Mouse (Mus musculus) neural tube, embryonic 12.5 days (tissue): ENCODE data around the gene Sp1. TPM values are rescaled to one million over a fixed set of nuclear protein-coding genes. Genes with fewer than 3 reads are reported as not detected.
A peak's percentile ranks its signal among the peaks of the same experiment; 100 is the strongest.

ENCODE experiments used
- ATAC-seq: fragments of 200-750 bp; cut with Nextera tagmentation; 2 replicates; pipeline ENCODE4 v1.8.0; 2017; ENCODE audit warnings: low read depth, mild to moderate bottlenecking, moderate TSS enrichment, moderate library complexity; ENCODE audit not compliant: low FRiP score
- H3K27ac ChIP-seq: fragments of 300-500 bp; sonication (generic); 2 replicates; pipeline ENCODE4 v1.5.1; 2016
- H3K27me3 ChIP-seq: fragments of 300-500 bp; sonication (generic); replicated peaks from 2 replicates; pipeline ENCODE4 v1.6.1; 2016; ENCODE audit warnings: mild to moderate bottlenecking
- H3K36me3 ChIP-seq: fragments of 300-500 bp; sonication (generic); 2 replicates; pipeline ENCODE4 v1.6.1; 2016; ENCODE audit warnings: mild to moderate bottlenecking
- H3K4me1 ChIP-seq: fragments of 300-500 bp; sonication (generic); 2 replicates; pipeline ENCODE4 v1.6.1; 2016
- H3K4me2 ChIP-seq: fragments of 300-500 bp; sonication (generic); replicated peaks from 2 replicates; pipeline ENCODE4 v1.6.1; 2016; ENCODE audit warnings: mild to moderate bottlenecking
- H3K4me3 ChIP-seq: fragments of 300-500 bp; sonication (generic); 2 replicates; pipeline ENCODE4 v1.5.1; 2016
- H3K9ac ChIP-seq: fragments of 300-500 bp; sonication (generic); 2 replicates; pipeline ENCODE4 v1.6.1; 2016; ENCODE audit warnings: mild to moderate bottlenecking
- H3K9me3 ChIP-seq: fragments of 300-500 bp; sonication (generic); 2 replicates; pipeline ENCODE4 v1.6.1; 2016; ENCODE audit warnings: mild to moderate bottlenecking
- WGBS: fragments of 180-500 bp; shearing (Covaris S2); methylation state at CpG from one replicate; pipeline ENCODE4 v1.1.7; 2016; 5-methylcytosine and 5-hydroxymethylcytosine counted together
- polyA plus RNA-seq: library from polyadenylated mRNA; unstranded; fragments of >200 nt; fragmentation: Nextera tagmentation; extraction: Ambion mirVana; gene quantifications from 2 replicates; pipeline ENCODE4 v1.2.1, GENCODE M21; 2016

Gene Sp1
- polyA plus RNA-seq, result 6.9 and 7.7 TPM in 2 replicates

DNA sequence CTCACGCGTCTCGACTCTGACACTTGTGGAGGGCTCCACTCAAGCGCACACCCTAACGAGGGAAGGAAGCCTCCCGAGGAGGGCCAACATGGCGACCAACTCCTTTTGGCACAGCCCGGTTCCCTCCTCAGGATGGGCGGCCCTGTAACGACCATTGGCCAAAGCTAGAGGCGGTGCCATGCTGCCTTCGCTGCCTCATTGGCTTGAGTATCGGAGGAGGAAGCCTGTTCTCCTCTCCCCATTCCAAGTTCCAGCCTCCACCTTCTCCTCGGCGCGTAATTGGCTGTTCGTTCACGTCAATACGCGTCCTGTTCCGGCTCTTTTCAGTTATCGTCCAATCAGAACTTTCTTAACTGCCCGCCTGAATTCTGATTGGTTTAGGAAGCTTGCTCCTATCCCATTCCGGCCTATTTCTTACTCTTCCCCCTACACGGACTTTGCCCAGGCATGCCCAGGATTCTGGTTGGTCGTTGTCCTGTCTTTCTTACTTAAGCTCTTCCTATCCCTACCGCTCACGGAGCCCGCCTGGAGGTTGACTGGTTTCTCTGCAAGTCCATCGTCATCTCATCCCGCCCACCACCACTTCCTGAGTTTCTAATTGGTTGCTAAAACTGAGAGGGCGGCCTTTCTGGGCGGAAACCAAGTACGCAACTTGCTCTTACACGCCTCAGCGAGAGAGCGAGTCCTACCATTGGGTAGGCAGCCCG, at the start of gene Sp1:
Gene Sp1 (plus strand): TSS at position 655 of the 707 bp plus-strand sequence.
- Histone ChIP-seq H3K9ac (peak within 1 kb of the TSS; percentile 97), H3K27ac (peak within 1 kb of the TSS; percentile 92), H3K36me3 (peaks cover 30% of the 10 kb centered on the region), H3K4me3 (peak within 1 kb of the TSS; percentile 92), H3K27me3 (no peaks in the 10 kb centered on the region), H3K4me1 (peaks cover 32% of the 10 kb centered on the region), H3K9me3 (no peaks in the 10 kb centered on the region), H3K4me2 (peak within 1 kb of the TSS; percentile 61)
- peak; percentile 99 for ATAC-seq
- under 1% methylated on average over 38 of the region's 38 CpGs for WGBS

DNA sequence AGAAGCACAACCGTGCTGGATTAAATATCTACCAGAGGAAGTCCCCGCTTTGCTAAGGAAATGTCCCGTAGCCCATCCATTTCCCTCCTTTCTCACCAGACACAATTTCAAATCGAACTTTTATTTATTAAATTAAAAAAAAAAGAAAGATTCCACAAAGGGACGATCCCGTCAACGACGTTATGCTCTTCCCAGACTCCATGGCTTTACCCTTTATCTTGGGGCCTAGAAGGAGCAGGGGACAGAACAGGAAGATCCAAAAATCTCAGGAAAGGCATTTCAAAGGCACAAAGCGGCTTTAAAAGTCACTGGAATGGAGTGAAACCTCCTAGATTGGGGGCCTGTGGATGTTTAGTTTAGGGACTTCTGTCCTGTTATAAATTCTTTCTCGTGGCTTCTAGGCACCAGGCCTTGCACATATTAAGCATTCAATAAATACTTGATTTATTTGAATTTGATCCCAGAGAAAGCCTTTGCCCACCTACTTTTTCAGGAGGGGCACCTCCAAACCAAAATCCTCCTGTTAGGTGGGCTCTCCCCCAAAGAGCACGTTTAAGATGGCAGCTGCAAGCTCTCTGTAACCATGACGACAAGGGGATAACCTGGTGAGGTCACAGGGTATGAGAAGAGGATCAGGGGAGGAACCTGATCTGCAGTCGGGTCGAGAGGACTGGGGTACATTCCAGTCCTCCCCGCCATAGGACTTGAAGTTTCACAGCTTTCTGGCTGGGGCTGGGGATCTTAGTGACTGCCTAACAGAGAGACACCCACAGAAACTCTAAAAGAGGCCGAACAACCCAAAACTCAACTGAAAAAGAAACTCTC, 49.2 kb upstream of the Sp1 start:
- 15% methylated on average over 16 of the region's 16 CpGs for WGBS
- peaks cover 27% of the 10 kb centered on the region for H3K27me3 ChIP-seq
- peak overlapping the region; percentile 92 for H3K4me2 ChIP-seq
- H3K9ac ChIP-seq, result no peak overlapping the region
- no peak overlapping the region for H3K27ac ChIP-seq
- peaks cover 31% of the 10 kb centered on the region for H3K4me1 ChIP-seq
- H3K4me3 ChIP-seq, result 0 out of 2 replicates have a peak overlapping the region, but pooled peaks have one; percentile 50
- no peaks in the 10 kb centered on the region for H3K36me3 ChIP-seq
- H3K9me3 ChIP-seq, result no peaks in the 10 kb centered on the region
- ATAC-seq, result no peak

DNA sequence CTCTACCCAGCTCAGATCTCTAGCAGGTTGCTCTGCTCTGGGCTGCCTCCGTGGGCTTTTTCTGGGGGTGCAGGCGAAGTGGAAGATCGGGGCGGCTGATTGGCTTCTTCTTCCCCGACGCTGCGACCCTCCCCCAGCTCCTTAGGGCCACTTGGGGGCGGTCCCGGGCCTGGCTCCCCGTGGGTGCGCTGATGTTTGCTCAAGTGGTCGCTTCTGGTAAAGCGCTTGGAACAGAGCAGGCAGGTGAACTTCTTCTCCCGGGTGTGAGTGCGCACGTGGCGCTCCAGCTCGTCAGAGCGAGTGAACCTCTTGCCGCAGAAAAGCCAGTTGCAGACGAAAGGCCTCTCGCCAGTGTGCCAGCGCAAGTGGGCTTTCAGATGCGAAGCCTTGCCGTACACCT, 47.8 kb upstream of the Sp1 start:
- Histone ChIP-seq H3K4me1 (peaks cover 35% of the 10 kb centered on the region), H3K4me2 (peak overlapping the region; percentile 49), H3K27me3 (peaks cover 31% of the 10 kb centered on the region), H3K9me3 (no peaks in the 10 kb centered on the region), H3K9ac (0 out of 2 replicates have a peak overlapping the region, but pooled peaks have one; percentile 3), H3K4me3 (peak overlapping the region; percentile 18; the same call in 1 of the 2 replicates), H3K27ac (no peak overlapping the region), H3K36me3 (no peaks in the 10 kb centered on the region)
- 2% methylated on average over 25 of the region's 25 CpGs for whole genome bisulfite sequencing
- no peak for ATAC-seq

DNA sequence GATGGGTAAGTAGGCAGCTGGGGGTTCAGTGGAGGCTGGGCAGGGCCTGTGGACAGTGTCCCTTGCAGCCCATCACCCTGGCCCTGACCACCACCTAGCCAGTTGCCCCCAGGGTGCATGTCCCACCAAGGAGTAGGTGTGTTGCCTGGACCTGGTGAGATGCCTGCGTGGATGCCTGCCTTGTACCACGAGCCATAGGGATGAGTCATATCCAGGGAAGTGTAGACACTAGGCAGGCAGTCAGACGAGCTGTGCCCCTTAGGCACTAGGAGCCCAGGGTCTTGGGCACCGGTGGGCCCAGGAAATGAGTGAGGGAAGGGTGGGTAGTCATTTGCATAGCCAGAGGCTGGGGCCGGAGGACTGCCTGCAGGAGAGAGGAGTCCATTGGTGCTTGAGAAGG, 47.1 kb upstream of the Sp1 start:
- Histone ChIP-seq H3K4me1 (peaks cover 35% of the 10 kb centered on the region), H3K4me2 (peak overlapping the region; percentile 49), H3K36me3 (no peaks in the 10 kb centered on the region), H3K27me3 (peaks cover 31% of the 10 kb centered on the region), H3K27ac (no peak overlapping the region), H3K9me3 (no peaks in the 10 kb centered on the region), H3K9ac (0 out of 2 replicates have a peak overlapping the region, but pooled peaks have one; percentile 3), H3K4me3 (no peak overlapping the region)
- no peak for ATAC-seq
- WGBS, result 15% methylated on average over 5 of the region's 5 CpGs

DNA sequence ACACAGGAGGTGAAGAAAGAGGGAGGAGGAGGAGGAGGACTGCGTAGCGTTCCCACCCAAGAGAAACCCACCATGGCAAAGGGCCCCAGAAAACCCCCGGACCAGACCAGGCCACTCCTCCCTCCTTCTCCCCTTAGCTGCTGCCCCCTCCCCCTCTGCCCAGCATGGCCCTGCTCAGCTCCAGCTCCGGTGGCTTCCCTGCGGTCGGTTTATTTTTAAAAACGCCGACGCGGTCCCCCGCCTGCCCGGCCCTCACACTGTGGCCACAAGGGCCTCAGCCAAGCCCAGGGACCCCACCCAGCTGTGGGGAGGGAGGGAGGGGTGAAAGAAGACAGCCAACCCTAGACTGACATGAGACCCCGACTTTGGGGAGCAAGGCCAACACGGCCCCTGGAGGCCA, 43.3 kb upstream of the Sp1 start:
- H3K4me3 ChIP-seq, result 0 out of 2 replicates have a peak overlapping the region, but pooled peaks have one; percentile 5
- no peak overlapping the region for H3K27ac ChIP-seq
- ATAC-seq, result no peak

DNA sequence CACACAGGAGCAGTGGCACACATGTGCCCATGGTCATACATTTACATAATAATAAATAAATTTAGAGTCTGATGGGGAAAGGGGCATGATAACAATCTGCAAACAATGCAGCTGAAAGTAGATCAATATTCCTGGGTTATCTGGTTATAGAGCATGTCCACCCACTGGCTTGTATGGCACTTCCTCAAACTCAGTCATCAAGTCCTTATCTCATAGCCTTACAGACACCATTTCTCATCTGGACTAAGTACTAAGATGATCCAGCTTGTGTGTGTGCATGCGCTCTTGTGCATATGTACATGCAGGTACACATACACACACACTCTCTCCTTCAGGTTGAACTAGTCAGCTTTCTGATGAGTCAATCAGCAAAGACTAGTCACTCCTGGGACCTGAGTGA, 41.3 kb upstream of the Sp1 start:
- Histone ChIP-seq H3K4me2 (no peak overlapping the region), H3K27me3 (peaks cover 17% of the 10 kb centered on the region), H3K9ac (no peak overlapping the region), H3K9me3 (no peaks in the 10 kb centered on the region), H3K27ac (no peak overlapping the region), H3K4me3 (no peak overlapping the region), H3K36me3 (no peaks in the 10 kb centered on the region), H3K4me1 (peaks cover 18% of the 10 kb centered on the region)
- ATAC-seq, result no peak
- 95% methylated on average over 1 of the region's 1 CpGs for WGBS

More for the DNA sequence above, 43.3 kb upstream of the Sp1 start:
- Histone ChIP-seq H3K27me3 (peaks cover 37% of the 10 kb centered on the region), H3K36me3 (no peaks in the 10 kb centered on the region), H3K9ac (no peak overlapping the region), H3K9me3 (no peaks in the 10 kb centered on the region), H3K4me2 (peak overlapping the region; percentile 40), H3K4me1 (peaks cover 34% of the 10 kb centered on the region)
- WGBS, result 13% methylated on average over 14 of the region's 14 CpGs

DNA sequence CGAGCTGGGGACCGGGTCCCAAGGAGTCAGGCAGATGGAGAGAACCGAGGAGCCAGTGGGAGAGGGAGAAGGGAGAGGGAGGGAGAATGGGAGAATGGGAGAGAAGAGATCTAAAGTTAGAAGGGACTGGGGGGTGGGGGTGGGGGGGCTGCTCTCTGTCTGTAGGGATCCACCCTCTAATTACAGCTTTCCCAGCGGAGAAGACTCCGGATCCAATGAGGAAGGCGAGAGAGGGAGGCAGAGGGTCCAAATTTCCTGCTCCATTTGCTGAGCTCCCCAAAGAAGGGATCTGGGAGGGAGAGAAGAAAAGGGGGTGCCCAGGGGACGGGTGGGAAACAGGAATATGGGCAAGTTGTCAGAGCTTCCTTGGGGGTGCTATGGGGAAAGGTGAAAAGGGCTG, 39.7 kb upstream of the Sp1 start:
- 0 out of 2 replicates have a peak overlapping the region, but pooled peaks have one; percentile 16 for H3K4me3 ChIP-seq
- H3K9me3 ChIP-seq, result no peaks in the 10 kb centered on the region
- H3K4me2 ChIP-seq, result peak overlapping the region; percentile 55
- H3K4me1 ChIP-seq, result peaks cover 28% of the 10 kb centered on the region
- H3K9ac ChIP-seq, result peak overlapping the region; percentile 45; the same call in 1 of the 2 replicates
- no peaks in the 10 kb centered on the region for H3K36me3 ChIP-seq
- 9% methylated on average over 7 of the region's 7 CpGs for WGBS
- H3K27ac ChIP-seq, result no peak overlapping the region
- ATAC-seq, result no peak
- H3K27me3 ChIP-seq, result peaks cover 17% of the 10 kb centered on the region

DNA sequence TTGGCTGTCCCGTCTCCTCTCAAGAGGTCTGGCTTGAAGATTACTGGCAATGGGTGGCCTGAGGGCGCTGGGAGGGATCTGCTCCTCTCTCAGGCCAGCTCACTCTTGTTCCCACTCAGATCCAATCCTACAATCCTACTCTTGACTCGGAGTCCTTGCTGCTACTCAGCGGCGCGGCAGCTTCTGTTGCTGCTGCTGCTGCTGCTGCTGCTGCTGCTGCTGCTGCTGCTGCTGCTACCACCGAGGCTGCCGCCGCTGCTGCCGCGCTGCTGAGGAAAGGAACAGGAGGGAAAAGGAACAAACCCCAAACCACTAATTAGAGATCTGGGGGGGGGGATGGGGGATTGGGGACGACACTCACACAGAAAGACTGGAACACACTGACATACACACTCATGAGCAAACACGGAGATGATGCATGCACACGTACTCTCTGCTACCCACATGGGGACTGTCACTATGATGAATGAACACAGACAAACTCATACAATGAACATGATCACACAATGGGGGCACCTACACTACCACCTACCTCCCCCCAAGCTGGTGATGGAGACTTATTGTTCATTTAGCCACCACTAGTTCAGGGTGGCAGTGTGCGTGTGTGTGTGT, 39.1 kb upstream of the Sp1 start, which contains the start of gene Sp7:
Gene Sp7 (minus strand): TSS at position 450 of the 612 bp plus-strand sequence.
- Histone ChIP-seq H3K27ac (no peak within 1 kb of the TSS), H3K4me3 (peak within 1 kb of the TSS; percentile 16; the same call in 1 of the 2 replicates), H3K4me1 (peaks cover 28% of the 10 kb centered on the region), H3K9ac (peak within 1 kb of the TSS; percentile 45), H3K27me3 (peaks cover 17% of the 10 kb centered on the region), H3K4me2 (peak within 1 kb of the TSS; percentile 55), H3K36me3 (no peaks in the 10 kb centered on the region), H3K9me3 (no peaks in the 10 kb centered on the region)
- 0 out of 2 replicates have a peak, but pooled peaks have one; percentile 22 for ATAC-seq
- 5% methylated on average over 15 of the region's 15 CpGs for WGBS

DNA sequence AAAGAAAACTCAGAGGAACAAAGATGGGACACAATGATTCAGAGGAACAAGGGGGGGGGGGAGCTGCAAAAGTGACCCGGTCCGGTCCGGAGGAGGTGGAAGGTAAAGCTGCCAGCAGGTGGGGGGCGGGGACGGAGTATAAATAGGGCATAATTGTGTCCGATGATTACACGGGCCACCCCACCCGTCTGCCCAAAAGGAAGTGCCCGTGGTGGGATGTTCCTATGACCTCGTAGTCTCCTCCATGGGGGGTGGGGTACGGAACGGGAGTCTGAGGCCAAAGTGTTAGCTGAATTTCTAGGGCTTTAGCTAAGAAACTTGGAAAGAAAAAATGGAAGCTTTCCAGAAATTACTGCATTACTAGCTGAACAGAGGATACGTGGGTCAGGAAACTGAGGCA, 36.0 kb upstream of the Sp1 start:
- Histone ChIP-seq H3K9me3 (no peaks in the 10 kb centered on the region), H3K9ac (no peak overlapping the region), H3K4me2 (peak overlapping the region; percentile 20; the same call in 1 of the 2 replicates), H3K36me3 (no peaks in the 10 kb centered on the region), H3K4me1 (peaks cover 23% of the 10 kb centered on the region), H3K4me3 (no peak overlapping the region), H3K27ac (no peak overlapping the region), H3K27me3 (peaks cover 13% of the 10 kb centered on the region)
- WGBS, result 10% methylated on average over 13 of the region's 13 CpGs
- no peak for ATAC-seq

DNA sequence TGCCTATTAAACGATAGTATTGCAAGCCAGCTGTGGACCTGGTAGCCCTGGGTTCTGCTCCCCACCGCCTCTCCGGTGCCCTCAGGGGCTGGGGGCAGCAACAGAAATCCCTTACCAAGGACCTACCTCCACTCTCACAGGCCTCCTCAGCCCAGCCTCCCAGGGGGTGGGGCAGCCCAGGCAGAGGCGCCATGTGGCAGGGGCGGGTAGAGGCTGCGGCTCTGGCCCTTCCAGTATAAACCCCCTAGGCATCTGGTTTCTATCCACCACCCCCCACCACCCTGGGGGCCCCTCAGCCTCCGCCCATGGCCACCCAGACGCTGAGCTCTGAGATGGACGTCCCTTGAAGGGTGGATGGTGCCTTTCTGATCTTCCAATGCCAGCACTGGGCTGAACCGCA, 35.2 kb upstream of the Sp1 start:
- peak overlapping the region; percentile 7 for H3K4me2 ChIP-seq
- peaks cover 20% of the 10 kb centered on the region for H3K4me1 ChIP-seq
- ATAC-seq, result no peak
- no peaks in the 10 kb centered on the region for H3K36me3 ChIP-seq
- no peak overlapping the region for H3K4me3 ChIP-seq
- no peak overlapping the region for H3K27ac ChIP-seq
- H3K27me3 ChIP-seq, result peaks cover 8% of the 10 kb centered on the region
- H3K9ac ChIP-seq, result no peak overlapping the region
- no peaks in the 10 kb centered on the region for H3K9me3 ChIP-seq
- WGBS, result 9% methylated on average over 10 of the region's 10 CpGs

DNA sequence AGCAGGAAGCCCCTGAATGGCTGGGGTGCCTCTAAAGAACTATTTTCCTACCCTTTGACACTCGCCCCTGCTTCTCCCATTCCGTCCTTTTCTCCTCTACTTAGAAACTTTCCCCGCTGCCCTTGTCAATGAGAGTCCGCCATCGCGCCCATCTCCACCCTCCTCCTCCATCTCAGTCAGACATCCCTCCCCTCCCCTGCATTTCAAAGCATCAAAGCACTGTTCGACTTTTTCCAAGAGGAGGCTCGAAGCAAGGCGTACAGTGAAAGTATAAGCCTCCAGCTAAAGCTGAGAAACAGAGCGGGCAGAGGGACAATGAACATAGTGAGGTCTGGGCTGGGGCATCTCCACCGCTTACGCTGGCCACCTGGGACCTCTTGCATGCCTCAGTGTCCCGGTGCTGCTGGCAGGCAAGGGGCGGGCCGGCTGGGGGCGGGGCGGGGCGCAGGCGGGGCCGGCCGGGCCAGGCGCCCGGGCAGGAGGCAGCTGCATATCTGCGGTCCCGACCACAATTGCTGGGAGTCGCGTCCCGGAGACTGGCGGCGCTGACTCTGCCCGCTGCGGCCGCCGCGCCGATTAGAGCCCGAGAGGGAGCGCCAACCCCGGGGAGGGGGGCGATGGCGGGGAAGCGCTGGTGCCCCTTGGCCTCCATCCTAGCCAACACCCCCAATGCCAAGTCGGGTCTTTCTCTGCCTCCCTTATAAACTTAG, 29.3 kb upstream of the Sp1 start:
- Histone ChIP-seq H3K4me3 (peak overlapping the region; percentile 55), H3K27ac (peak overlapping the region; percentile 26; the same call in 1 of the 2 replicates), H3K9ac (peak overlapping the region; percentile 74), H3K4me2 (peak overlapping the region; percentile 98), H3K9me3 (no peaks in the 10 kb centered on the region), H3K4me1 (peaks cover 19% of the 10 kb centered on the region), H3K36me3 (no peaks in the 10 kb centered on the region), H3K27me3 (no peaks in the 10 kb centered on the region; the same call in 1 of the 2 replicates)
- WGBS, result under 1% methylated on average over 42 of the region's 43 CpGs
- ATAC-seq, result peak; percentile 86
